Mouse (Mus musculus) left cerebral cortex, adult 8-10 months (tissue): ENCODE measurements at regions not wholly inside any gene's neighbourhood (a gene's known extent, or its start where the extent isn't known, plus 50 kb on each side); places are given as distances from the start of the nearest gene placed in this dataset.

ENCODE experiments used
- DNase-seq, 2 experiments: peaks; one replicate each; pipeline ENCODE4 v3.0.0; 2022; ENCODE audit warnings: low spot score in 2 of 2

DNA sequence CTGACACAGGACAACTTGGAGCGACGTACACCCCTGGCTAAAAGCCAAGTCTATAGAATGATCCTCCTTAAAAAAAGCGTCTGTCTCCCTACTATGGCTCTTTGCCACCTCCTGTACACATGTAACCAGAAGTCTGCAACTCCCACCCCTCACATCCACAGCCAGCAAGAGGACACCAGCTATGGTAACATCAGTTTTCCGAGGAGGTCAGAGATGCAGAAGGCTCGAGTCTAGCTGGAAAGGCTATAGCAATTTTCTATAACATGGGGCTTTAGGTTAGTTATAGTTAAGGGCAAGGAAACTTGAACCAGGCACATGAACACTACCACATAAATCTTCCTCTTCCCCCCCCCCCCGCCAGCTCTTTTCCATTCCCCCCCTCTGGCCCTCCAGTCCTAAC is 240.2 kb downstream of the H2al1j start:
- no peak for DNase-seq

DNA sequence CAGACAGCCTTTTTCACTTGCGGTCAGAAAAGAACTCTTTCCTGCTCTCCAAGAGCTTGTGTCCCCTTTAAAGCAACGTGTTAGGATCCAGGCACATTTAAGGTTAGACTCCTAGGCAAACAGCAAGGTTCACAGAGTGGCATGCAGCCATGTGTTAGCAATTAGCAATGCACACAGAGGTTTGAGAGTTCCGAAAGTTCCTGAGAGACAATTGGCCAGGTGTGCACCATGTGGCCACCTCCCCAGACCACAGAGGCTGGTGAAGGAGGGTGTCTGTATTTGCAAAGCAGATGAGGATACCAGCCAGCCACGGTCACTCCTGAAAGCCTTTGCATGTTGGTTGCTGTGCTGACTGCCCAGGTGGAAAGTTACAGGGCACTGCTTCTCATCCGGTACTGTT is 240.6 kb downstream of the H2al1j start:
- DNase-seq: no peak

DNA sequence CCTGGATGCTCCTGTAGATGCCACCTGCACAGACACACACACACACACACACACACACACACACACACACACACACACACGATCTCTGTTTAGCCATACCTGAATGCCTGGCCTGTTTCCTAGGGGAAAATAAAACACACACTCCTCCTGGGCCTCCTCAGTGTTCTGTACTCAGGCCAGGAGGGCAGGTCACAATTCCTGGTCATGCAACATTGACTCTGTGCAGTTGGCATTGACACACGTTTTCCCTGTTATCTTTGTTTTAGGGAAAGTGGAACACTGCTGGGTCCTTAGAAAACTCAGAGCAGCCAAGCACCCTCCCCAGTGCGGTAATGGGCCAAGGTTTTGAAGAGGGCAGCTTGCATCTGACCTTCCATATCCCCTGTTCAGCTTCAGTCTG is 246.7 kb downstream of the H2al1j start:
- no peak for DNase-seq

DNA sequence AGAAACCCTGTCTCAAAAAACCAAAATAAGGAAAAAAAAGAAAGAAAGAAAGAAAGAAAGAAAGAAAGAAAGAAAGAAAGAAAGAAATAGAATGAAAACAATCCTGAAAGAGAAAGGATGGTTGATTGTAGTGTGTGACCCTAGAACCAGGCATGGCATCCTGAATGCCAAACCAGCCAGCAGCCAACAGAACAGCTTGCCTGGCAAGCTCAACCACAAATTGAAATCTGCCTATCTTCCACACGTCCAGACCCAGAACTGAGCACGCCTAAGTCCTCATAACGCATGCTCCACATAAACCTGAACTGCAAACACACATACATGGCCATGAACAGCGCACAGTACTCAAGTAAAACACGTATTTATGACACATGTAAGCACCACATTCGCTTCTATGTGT is 247.9 kb downstream of the H2al1j start:
- DNase-seq: no peak

DNA sequence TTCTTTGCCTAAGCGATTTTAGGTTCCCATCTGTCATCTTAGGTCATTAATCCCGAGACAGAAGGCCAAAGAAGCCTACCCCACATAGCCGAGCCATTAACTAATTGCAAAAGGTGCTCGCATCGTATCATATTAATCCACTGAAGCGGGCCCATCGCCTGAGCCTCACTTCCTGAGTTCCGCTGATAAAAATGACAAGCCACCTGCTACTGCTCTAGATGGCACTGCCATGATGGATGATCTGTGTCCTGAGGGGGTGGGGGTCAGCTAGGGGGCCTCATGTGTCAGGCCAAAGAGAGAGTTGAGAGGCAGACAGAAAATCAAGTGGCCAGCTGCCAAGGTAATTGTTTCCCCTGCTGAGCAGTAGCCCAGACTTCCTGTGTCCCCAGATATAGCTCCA is 248.7 kb downstream of the H2al1j start:
- DNase-seq: no peak

DNA sequence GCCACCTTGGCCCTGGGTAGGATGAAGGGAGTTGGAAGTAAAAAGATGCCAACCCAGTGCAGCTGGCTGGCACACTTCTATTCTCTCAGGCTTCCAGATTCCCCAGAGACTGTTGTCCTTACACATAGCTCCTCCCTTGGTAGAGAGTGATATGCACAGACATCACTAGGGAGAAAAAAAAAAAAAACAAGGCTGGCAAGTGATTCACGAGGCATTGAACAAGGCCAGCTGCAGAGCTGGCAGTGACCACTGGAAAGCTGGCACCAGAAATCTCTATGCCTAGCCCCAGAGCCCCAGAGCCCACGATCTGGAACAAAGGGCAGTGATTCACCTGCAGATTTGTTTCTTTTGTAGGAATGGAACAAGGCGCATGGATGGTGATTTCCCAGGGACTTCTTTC is 249.7 kb downstream of the H2al1j start:
- DNase-seq: no peak

DNA sequence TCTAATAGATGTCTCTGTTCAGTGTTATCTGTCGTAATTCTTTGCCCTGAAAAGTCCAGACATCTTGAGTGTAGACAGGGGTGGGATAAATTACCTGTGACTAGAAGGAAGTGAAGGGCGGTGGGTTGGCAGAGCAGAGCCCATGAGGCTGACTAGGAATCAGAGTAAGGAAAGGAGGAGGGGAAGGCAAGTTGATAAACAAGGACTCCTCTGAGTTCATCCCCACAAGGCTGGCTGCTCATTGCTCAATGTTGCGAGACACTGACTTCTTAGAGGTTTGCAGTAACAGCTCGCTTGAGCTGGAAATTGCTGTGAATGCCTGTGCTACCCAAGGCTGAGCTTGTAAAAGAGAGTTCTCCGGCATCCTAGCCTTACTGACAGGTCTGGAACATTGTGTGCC is 257.7 kb downstream of the H2al1j start:
- no peak for DNase-seq

DNA sequence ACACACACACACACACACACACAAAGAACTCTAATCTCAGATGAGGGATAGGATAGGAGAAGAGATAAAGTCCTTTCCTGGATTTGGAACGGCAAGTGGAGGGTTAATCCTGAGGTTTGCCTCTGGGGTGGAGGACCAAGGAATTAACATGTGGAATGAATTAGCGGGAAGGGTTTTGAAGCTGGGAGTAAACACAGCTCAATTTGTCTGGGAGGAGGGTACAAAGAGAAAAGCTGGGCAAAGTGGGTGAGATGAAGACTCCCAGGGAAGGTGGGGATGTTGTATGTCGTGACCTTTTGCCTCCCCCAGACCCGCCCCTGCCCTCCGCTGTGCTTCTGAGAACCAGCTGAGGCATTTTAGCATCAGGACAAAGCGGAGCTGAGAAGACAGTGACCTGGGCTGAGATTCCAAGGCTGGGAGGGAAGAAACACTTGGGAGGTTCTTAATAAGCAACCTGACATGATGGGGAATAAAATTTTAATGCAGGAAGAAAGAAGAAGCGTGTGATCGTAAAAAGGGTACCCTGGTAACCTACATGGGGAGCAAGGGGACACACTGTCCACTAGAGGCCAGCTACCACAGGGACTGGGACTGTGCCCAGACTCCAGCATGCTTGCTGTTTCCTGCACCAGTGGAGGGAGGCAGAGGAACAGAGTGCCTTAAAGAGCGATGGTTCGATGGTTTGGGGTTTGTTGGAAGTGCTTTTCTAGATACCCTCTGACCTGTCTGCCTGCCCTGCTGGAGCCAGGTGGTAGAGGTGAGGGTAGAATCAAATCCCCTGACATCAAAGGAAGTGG is 264.0 kb downstream of the H2al1j start:
- no peak for DNase-seq

DNA sequence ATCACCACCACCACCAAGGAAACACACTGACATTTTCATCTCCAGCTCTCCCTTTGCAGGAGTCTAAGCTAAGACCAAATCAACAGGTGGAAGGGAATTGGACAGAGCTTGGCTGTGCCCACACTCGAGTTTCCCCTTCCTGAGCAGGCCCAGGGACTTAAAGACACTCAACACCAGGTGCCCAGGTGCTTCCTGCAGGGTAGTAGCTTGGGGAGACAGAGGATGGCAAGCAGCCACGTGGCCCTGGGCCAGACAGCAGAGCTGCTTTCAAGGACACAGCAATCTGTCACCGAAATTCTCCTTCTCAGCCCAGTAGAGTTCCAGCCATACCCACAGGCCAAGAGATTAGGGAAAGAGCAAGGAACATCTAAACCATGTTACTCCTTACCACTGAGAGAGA is 266.9 kb downstream of the H2al1j start:
- DNase-seq: no peak

DNA sequence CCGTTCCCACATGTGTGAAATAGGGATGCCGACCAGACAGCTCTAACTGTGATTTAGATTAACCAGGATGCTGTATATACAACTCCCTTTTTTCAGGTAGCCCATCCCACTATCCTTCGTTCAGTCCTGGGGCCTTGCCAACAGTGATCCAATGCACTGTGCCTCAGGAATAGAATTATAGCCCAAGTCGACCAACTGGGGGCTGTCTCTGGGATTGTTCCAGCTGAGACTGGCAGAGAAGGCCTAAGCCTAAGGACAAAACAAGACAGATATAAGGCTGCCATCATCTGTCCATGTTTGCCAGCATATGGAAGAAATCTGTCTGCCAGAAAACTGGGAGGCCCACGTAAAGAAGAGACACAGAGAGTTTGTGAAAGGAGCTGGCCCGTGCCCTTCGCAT is 269.9 kb downstream of the H2al1j start:
- DNase-seq: peak in 1 of 2 experiments; percentile 26

DNA sequence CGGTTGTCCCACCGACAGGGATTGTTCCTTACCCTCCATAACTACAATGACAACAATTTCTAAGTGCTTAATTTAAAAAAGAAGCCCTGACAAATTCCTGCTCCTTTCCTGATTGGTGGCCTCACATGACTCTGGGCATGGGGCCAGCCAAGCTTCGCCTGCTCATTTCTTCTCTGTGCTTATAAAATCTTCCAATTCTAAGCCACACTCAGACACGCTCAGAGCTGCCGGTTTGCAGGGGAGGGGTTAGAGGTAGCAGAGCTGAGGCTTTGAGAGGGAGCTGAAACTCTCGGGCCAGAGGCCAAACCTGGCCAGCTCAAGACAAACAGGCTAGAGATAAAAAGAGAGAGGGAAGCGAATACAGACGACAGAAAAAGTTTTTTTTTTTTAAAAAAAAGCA is 286.6 kb downstream of the H2al1j start:
- no peak for DNase-seq

DNA sequence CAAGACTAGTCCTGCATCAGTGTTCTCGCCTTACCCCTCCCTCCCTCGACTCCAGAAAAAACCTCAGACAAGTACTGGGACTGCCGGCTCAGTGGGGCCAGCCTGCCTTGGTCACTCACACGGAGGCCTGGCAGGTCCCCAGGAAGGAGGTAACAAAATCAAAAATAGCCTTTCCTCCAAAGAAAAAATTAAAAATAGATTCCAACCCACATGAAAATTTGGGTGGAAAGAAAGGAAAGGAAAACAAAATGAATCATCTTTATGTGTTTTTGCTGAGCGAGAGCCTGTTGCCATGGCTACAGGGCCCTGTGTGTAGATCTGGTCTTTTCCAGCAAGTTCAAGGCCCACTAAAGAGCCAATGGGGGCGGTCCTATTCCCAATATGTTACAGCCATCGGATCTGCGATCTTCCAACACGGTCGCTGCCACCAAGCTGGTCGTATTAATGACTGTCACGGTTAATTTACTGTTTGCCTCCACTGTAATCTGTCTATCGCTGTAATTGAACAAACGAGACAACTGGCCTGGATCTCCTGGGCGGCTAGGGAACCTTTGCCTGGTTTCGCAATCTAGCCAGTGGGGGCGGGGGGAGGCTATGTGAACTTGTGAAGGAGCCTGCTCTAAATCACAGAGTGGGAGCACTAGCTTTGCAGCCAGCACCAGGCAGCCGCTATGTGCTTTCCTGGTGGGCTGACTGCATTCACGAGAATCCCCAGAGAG is 293.6 kb downstream of the H2al1j start:
- DNase-seq: peak in 1 of 2 experiments; percentile 70

DNA sequence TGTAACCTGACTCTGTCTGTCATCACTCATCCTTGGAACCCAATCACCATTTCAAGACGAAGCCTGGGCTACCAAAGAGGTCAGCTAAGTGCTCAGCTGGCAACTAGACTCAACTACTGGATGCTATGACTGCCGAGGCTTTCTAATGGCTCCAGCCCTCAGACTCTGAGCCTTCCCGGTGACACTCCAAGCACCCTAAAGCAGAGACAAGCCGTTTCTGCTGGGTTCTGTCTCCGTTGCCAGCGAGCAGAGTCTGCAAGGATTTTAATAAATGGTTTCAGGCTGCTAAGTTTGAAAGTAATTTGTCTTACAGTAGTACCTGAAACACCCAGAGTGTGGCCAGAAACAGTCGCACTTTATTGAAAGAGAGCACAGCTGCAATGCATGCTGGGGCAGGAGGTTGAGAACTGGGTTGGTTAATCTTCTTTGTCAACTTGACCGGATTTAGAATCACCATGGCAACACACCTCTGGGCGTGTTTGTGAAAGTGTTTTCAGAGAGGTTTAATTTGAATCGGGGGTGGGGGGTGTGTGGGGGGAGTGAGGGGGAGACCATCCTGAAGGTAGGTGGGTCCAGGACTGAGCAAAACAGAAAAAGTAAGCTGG is 298.8 kb downstream of the H2al1j start:
- DNase-seq: no peak

DNA sequence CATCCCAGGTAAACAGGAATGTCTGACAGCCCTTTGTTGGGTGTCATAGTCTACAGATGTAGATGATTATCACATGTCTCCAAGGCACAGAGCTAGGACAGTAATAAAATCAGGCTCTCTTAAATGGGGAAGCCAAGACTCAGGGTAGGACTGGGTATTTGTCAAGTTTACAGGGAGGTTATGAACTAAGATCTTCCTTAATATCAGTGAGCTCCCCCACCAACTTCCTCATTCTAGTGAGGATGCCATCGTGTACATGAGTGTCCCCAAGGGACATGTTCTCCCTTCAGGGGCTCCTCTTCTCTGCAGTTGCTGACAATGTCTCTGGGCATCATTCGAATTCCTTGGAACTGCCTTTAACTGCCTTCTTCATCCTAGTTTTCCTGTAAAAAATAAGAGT is 301.7 kb downstream of the H2al1j start:
- DNase-seq: no peak

DNA sequence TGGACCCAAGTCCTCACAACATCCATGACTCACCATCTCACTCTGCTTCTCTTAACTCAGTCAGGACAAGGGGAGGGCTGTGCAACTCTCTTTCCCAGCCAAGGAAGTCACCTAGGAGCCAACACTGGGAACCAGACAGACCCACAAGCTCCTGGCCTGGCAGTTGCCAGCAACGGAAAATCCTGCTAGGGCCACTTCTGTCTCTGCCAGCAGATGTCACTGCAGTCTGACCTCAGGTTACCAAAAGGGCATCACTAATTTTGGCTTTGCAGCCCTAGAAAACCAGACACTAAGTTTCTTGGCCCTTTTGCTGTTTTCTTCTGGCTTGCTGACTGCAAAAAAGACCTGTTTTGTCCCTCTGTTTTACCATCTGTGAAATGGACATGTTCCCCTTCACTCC is 302.3 kb downstream of the H2al1j start:
- no peak for DNase-seq

DNA sequence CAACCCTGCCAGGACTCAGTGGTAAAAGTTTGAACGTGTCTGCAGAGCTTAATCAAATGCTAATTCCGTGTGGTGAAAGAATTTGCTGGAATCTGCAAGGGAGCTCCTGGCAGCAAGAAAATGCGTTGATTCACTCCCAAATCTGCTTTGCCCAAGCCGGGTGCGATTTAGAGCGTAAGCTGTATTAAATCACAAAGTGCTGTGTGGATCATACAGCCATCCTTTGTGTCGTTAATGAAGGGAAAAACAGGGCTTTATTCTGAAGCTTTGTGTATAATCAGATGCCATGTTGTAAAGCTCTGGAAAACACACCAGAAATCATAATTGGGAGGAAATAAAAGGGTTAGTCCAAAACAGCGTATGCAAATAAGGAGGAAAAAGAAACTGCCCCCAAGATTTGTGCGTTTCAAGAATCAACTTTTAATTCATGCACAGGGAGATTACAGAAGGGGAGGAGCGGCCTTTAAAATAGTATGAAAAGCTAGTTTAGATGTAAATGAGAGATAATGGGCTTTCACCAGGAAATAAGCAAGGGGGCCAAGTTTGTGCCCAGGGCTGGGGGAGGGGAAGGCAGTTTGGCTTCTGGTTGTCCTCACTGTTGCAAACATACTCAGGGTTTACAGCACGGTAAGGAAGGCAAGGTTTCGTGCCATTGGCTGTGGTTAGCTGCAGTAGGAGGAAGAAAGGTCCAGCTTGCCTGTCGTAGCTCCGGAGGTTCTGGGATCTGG is 303.7 kb downstream of the H2al1j start:
- no peak for DNase-seq

DNA sequence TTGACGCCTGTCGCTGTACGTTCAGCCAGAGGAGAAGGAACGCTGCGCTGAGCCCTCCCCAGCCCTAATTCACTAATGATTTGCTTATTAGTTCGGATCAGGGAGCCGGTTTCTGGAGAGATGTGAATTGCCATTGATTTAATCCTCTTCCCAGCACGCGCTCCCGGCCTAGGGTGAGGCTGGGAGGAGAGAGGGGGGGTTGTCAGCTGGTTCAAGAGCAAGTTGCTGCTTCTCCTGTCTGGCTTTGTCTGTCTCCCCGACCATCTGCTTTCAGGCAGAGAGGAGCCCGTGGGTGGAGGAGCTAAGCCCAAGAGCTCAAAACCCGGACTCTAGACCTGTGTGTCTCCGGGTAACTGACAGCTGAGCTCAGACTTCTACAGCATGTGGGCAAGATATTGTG is 304.4 kb downstream of the H2al1j start:
- peak in 1 of 2 experiments; percentile 41 for DNase-seq

DNA sequence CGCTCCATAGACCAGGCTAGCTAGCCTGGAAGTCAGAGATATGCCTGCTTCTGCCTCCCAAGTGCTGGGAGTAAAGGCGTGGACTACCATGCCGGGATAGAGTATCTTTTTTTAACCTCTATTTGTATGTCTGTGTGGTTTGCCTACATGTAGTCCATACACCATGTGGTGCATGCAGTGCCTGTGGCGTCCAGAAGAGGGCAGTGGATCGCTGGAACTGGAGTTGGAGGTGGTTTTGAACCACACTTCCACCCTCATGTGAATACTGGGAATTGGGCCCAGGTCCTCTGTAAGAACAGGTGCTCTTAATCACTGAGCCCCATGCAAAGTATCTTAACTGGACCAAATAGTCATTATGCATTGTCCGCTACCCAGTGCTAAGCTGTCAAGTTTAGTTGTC is 306.2 kb downstream of the H2al1j start:
- DNase-seq: no peak

DNA sequence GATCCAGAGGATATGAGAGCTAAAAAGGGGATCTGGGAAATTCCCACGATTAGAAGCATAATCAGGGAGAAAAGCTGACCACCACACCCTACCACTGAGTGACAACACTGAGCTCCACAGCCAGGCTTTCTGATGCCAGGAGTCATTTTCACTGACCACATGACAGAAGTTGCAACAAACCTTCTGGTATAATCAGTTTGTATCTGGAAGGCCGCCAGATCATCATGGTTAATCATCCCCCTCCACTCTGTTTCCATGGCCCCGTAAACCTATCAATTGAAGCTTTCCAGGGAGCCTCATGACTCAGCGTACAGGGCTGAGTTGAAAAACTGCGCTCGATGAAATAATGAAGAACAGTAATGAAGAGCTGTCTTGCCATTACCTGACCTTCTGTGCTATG is 316.9 kb downstream of the H2al1j start:
- no peak for DNase-seq

DNA sequence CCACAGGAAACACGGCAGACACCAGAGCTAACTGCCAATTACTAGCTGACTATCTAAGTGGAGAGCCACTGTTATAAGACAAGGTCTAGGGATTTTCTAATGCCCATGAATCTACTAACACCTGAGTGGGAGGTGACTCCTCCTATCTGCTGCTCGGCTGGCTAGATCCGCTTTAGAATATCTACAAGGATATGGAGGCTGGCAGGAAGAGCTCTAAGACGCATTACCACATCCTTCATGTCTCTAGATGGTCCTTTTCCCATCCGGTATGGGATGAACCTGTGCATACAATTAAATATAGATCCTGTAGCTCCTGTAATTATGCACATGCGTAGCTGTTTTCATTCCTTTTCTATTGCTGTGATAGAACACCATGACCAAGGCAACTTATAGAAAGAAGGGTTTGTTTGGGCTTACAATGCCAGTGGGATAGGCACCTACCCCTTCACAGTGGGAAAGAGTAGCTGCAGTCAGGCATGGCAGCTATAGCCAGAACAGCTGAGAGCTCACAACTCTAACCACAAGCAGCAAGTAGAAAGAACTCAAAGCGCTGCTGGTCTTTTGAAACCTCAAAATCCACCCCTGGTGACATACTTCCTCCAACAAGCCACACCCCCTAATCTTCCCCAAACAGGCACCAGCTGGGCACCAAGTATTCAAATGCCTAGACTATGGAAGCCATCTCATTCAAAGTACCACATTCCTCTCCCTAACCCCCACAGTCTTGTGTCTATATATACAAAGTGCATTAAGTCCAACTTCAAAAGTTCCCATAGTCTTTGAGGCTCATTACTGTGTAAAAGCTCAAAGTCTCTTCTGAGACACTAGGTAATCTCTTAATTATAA is 319.3 kb downstream of the H2al1j start:
- DNase-seq: no peak

DNA sequence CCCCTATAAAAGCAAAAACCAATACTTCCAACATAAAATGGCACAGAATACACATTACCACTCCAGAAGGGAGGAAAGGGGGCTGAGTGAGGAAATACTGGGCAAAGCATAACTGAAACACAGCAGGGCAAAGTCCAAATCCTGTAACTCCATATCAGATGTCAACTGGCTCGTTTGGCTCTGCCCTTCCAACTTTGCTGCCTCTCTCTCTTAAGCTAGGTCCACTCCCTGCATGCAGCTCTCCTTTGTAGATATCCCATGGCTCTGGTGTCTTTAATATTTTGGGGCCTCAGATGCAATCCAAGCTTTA is 319.9 kb downstream of the H2al1j start:
- DNase-seq: no peak
